Mouse (Mus musculus) common myeloid progenitor, adult 5-6 weeks (primary cell): ENCODE results near the gene Tmem161a. TPM values are rescaled to one million over a fixed set of nuclear protein-coding genes. Genes with fewer than 3 reads are reported as not detected.

Experiments used
- ATAC-seq: replicated peaks from 2 replicates; pipeline ENCODE4 v1.8.0; 2016; ENCODE audit warnings: low read depth, mild to moderate bottlenecking, moderate TSS enrichment, inconsistent platforms; ENCODE audit not compliant: poor library complexity, severe bottlenecking
- total RNA-seq: library from RNA; stranded (forward); fragments of 200-1000, 187-1606 nt; gene quantifications from 2 replicates; pipeline ENCODE4 v1.2.3, GENCODE M21; 2017

Tmem161a gene
- 11.0 and 15.3 TPM in 2 replicates for total RNA-seq

DNA sequence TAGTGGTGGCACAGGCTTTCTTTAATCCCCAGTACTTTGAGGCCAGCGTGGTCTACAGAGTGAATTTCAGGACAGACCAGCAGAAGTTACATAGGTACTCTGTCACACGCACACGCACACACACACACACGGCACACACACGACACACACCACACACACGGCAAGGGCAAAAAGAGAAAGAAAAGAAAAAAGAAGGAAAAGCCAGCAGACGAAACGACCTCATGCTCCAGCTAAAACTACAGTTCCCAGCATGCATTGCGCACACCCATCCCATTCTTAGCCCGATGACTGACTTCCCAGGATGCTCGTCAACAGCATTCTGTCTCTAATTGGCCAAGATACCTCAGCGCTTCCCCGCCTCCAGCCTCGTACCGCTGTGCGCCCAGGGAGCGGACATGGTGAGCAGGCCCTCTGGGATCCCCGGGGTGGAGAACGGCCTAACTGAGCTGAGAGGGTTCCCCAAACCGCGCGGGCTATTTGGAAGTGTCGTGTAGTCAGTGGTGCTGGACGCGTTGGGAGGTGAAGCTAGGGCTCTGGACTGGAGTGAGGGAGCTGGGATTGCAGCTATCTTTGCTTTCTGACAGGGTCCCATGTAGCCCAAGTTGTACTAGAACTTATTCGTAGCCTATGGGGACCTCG is at the start of gene Tmem161a:
Tmem161a (plus strand) TSS at position 314 of the 639 bp plus-strand sequence.
- ATAC-seq, result peak; percentile 99

DNA sequence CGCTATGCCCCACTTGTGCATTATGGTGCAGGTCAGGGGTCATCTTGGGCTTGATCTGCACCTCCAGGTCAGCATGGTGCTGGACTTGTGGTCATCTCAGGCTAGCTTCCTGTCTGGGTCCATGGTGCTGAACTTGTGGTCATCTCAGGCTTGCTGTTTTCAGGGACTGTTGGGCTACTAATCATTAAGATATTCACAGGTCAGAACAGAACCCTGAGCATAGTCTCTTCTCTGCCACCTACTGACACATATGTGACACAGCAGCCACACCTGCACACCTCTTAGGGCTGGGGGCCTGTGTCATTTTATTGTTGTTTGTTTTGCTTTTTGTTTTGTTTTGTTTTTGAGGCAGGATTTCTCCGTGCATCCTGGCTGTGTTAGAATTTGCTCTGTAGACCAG is 49.3 kb upstream of the Tmem161a start:
- ATAC-seq, result peak; percentile 66

DNA sequence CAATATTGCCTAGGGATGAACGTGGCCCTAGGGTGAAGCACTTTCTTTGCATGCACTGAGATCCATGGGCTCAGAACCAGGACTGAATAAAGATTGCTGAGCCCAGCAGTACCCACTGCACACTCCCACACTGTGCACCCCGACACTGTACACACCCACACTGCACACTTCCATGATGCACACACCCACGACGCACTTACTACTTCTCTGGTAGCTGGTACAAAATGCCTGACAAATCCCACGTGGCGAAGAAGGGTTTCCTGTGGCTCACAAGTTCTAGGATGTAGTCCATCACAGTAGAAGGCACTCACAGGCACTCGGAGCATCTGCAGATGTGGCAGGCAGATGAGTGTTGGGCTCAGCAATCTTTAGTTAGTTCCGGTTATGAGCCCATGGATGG is 47.2 kb upstream of the Tmem161a start:
- ATAC-seq, result no peak

DNA sequence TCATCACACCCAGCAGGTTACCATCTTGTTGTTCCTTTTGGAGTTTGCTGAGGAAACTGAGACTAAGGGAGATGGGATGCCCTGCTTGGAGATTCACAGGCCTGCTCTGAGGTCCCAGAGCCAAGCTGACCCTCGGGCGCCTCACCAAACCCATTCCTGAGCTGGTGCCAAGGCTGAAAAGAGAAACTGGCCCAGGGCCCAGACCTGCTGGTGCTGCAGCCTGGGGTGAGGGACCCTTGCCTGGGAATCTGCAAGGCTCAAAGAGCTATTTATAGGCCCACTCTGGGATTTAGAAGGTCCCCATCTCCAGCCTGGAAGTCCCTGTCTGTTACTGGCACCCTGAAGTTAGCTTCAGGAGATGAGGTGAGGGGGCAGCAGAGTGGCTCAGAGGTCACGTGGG is 43.7 kb upstream of the Tmem161a start:
- no peak for ATAC-seq

DNA sequence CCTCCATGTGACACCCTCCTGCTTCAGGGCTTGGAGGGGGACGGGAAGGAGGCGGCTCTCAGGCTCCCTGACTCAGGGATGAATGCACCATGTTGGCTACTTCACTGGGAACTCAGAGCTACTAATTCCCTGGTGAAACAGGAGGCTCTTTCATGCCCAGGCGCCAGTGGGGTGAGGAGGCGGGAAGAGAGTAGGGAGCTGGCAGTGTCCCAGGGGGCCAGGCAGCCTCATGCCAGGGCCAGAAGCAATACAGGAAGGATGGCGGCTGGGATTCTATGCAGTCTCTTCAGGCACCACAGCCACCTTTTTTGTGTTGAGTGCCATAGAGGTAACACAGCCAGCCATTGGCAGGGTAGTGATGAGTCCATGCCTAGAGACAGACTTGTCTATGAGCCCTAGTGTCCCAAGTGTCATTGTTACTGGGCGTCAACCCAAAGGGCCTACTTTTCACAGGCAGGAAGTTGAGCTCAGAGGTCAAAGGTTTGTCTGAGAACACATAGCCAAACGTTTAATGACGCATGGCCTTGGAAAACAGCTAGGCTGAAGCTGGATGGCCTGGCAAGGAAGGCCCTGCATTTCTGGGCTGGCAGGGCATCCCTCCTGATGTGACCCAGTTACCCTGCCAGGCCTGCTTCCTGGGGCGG is 42.7 kb upstream of the Tmem161a start:
- ATAC-seq, result no peak

DNA sequence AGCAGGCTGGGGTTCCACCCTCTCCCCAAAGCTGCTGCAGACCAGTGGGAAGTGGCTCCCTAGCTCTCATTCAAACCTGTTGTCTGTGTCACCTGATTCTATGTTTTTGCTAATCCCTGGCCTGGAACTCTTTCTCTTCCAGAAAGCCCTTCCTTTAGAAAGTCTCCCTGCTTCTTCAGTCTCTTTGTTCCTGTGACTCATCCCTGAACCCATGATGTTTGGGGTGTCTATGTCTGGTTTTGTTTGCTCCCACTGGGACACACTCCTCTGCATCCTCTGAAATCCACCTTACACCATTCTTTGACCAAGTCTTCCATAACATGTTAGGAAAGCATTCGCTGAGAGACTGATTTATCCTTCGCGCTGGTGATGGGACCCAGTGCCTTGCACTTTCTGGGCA is 42.1 kb upstream of the Tmem161a start:
- ATAC-seq, result no peak

DNA sequence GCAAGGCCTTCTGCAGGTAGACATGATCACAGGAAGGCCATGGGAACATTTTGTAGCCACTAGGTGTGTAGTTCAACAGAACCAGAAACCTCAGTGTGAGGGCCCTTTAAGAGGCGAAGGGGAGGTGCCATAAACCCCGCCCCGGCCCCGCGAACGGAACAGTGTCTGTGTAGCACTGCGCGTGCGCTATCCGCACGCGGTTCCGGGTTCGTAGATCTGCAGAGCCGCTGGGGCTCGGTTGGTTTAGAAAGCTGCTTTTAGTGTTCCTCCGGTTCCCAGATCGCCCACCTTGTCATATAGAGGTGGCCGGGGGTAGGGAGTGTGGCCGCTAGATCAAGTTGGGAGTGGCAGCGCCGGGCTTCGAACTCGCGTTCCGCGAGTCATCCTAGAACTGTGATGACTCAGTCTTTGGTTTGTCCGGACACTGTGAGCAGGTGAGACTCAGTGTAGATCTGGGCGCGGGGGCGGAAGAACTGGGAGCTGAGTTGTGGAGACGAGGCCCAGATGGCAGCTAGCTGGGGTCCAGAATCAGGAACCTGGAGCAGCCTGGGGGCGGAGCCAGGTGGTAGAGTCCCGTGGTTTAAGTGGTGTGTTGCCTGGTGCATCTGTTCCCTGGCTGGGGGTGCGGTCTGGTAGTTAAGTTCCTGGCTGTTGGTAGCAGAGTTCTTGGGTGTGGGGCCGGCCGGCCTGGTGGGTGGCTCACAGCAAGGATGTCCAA is 40.8 kb upstream of the Tmem161a start, which contains the start of gene Nr2c2ap:
Nr2c2ap (plus strand) TSS at position 168 of the 718 bp plus-strand sequence.
- peak; percentile 94 for ATAC-seq

DNA sequence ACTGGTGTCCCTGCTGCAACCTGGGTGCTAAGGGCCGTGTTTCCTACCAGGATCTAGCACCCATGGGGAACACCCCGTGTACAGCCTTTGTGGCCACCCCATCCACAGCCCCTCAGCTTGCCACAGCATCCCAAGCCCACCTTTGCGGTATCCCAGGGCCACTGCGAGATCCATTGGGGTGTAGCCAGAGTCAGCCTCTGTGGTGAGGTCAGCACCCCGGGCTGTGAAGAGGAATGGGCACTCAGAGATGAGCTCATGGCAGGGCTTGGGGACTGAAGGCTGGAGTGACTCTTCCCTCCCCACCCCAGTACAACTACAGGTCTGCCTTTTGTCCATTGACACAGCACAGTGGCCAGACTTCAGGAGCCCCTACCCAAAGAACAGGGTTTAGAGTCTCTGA is 38.1 kb upstream of the Tmem161a start:
- no peak for ATAC-seq

DNA sequence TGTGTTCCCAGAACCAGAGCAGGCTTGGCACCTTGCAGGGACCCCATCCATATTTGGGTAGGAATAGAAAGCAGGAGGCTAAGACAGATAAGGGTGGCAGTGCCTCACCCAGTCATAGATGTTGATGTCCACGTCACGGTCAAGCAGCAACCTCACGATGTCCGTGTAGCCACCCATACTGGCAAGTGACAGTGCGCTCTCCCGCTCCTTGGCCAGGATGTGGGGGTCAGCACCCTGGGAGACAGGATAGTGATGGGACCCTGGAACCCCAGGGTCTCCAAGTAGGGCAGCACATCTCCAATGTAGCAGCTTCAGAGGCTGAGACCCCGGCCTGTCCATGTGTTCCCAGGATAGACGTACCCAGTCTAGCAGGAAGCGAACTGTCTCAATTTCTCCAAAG is 37.2 kb upstream of the Tmem161a start:
- no peak for ATAC-seq

DNA sequence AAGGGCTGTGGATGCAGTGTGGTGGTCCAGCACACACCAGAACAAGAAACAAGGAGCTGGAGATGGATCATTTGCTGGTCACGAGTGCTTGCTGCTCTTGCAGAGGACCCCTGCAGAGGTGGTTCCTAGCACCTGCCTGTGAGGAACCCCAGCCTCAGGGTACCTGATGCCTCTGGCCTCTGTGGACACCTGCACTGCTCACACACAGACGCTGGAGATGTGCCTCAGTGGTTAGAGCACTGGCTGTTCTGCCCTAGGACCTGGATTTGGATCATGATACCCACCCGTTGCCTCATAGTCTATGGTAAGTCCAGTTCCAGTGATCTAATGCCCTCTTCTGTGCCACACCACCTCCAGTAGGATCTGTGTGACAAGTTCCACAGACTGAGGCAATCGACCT is 35.6 kb upstream of the Tmem161a start:
- no peak for ATAC-seq

DNA sequence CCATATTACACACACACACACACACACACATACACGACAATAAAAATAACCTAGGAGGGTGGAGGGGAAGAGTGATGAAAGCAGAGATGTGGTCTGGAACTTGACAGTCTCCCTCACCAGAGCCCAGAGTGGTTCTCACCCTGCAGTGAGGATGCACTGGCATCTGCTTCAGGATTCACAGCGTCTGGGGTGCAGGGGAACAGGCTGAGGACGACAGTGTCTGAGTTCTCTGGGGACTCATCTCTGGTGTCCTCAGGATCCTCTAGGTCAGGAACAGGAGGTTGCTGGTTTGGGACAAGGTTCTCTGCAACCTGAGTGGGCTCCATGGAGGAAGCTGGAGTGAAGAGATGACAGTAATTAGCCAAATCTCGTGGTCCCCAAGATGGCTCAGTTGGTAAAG is 34.3 kb upstream of the Tmem161a start:
- ATAC-seq, result no peak

DNA sequence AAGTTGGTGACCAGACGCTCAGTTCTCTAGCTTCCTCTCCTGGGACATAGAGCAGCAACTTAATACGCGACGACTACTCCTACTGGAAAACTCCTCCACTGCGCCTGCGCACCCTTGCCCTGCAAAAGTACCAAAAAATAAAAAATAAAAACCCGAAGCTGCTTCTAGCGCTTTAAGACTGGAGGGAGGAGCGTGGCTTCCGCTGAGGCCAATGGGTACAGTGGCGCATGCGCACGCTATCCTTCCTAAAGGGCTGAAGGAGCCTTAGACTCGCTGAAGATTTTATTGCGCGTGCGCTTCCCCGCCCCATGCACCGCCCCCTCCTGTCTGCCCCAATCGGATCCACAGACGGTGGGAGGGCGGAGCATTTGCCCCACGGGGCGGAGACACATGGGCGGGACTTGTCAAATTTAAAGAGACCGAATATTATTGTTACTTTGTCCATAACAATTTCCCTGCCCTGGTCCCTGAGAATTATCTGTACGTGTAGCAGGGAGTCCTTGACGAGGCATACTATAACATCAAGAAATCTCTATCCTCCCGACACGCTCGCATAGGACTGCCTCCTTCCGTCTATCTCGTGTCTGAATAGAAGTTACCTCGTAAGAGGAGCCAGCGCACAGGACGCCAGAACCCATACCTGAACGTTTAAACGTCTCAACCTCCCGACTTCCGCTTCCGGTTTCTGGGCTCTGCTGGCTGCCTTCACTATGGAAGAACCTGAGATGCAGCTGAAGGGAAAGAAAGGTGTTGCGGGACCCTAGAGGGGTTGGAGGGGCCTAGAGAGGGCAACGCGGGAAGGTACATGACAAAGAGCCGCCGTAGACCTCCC is 32.9 kb upstream of the Tmem161a start, which contains the start of the genes Rfxank, Borcs8 and Mef2b:
Rfxank (minus strand) TSS at position 129 of the 832 bp plus-strand sequence.
Borcs8 (plus strand) TSS at position 474 of the 832 bp plus-strand sequence.
Mef2b (plus strand) TSS at position 686 of the 832 bp plus-strand sequence.
- ATAC-seq, result peak; percentile 95

DNA sequence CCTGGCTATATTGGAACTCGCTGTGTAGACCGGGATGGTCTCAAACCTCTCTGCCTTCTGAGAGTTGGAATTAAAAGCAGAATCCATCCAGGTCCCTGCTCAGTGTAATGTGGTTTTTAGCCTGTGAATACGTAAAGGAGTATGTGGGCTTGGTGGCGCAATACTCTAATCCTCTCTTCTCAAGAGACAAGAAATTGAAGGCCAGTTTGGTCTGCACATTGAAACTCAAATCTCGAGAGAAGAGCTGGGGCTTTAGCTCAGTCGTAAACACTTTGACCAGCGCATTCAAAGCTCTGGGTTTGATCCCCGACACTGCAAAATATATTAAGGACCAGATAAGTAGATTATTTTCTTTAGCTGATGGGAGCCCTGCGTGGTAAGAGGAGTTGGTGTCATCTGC is 32.2 kb upstream of the Tmem161a start:
- peak; percentile 12 for ATAC-seq

DNA sequence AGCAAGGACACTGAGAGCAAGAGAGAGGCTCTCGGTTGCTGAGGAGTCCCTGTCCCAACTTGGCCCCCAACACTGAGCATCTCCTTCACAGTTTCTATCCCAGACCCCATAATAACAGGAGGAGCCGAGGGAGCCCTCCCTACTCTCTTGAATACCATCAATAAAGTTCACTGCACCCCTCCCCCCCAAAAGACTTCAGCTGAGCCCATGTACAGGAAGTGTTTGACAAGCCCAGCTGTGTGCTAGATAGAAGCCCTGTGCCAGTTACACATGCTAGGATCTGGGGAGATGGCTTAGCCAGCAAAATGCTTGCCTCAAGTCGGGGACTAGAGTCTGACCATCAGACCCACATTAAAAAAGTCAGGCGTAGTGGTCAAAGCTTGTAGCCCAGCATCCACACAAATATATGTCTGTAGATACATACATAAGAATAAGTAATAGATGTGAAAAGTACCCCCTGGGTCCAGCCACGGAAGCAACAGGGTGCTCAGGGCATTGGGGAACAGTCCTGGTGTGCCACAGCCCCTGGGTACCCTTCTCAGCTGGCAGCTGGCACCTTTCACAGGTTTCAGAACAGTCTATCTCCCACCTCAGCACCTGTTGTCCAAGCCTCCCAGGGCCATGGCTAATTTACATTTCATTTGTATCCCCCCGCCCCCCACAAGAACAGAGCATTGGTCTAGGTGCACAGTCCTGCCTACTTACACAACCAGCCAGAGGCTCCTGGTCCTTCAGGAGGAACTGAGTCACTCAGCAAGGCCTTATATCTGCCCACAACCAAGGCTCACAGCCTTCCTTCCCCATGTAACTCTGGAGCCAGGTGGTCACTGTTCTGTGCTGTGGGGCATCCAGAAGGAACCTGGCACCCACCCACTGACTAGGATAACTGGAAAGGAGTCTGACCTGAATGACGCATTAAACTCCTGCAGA is 24.2 kb upstream of the Tmem161a start:
- no peak for ATAC-seq

DNA sequence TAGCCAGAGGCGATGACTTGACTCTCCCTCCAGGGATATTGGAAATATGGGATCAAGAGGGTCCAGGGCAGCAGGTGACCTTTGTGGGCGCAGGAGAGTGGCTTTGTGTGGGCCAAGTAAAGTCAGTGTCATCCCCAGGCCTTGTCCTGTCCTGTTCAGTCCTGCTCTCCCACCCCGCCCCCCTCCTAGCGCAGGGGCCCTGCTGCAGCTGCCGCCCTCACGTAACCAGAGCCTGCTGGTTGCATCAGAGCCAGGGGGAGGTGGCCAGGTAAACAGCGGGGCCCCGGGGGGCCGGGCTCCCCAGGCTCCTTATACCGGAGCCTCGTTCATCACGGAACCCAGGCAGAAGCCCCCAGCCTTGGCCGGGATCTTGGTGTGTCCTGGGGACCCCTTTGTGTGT is 22.0 kb upstream of the Tmem161a start:
- no peak for ATAC-seq

DNA sequence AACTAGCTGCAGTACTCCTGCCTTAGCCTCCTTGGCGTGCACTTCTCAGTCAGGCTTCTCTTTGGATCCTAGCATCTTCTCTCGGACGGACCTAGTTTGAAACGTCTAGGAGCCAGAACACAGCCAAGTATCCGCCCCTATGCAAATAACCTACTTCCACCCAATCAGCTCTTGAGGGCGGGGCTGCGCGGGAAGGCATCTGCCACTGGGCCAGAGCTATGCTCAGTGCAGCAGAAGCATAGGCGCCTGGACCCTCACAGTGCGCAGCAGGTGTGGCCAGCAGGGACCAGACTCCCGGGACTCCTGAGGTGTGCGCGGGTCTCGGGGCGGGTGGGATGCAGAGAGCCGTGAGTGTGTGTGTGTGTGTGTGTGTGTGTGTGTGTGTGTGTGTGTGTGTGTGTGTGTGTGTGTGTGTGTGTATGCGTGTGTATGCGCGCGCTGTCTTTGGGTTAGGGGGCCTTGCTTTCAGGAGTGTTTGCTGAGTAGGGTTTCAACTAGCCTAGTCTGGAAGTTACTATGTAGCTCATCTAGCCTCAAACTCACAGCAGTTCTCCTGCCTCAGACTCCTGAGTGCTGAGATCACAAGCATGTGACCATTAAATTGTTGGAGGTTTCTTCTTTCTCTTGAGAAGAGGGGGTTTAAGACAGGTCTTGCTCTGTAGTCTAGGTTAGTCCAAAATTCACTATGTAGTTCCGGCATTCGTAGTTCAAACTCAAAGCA is 19.5 kb upstream of the Tmem161a start:
- peak; percentile 99 for ATAC-seq

DNA sequence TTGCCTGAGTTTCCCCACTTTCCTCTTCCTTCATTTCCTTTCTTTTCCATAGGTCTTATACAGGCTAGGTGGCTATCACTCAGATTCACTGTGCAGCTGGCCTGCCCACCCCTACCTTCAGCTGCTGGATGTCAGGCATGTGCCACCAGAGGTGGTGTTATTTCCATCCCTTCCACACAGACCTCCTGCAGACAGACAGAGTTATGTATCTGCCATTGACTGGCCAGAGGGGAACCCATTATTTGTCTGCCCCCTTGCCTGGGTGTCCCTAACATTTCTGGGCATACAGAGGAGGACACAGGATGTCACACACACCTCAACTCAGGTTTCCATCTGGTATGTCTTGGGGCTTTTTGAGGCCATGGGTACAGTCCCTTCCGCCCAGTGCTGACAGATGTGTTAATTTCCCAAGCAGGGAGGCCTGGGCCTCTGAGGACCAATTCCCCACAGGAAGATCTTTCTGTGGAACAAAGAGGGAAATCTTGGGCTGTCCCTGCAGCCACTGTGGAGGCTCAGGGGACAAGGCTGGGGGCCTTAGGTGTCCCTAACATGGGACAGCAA is 14.8 kb upstream of the Tmem161a start:
- ATAC-seq, result no peak
